Mouse (Mus musculus): Measurements from ENCODE around the gene Pbx1.

Gene Pbx1

DNA sequence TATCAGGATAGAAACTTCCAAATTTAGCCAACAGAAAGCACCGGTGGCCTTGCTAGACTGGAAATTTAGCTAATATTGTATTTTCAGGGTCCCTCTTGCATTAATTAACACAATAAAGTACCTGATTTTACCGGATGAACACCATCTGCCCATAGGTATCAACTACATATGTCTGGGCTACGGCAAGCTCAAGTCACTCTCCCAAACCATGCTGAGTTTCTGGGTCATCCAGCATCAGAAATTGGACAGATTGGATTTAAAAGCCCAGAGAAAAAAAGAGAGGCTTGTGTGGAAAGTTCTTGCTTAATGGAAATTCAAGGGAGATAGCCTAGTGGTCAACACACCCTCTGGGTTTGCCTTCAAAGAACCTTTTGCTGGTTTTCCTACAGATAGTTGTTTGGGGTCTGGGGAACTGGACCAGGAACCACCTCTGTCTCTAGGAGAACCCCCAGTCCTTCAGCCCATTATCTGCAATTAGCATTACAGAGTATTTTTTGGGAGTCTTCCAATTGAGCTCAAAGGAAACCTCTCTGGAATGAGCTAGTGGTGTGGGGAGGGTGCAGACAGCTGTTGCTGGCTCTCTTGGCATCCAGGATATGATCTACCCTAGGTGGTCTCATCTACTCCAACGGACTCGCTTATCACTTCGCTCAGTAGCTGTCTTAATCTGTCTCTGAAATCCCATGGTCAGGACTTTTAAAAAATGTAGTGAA is 234.7 kb downstream of the Pbx1 start:
- H3K4me1 ChIP-seq (replicated peaks; ENCODE audit: low read depth, low read length) = peaks cover 9% of the 10 kb centered on the region
- H3K27me3 ChIP-seq (ENCODE audit: insufficient read depth, low read length) = no peaks in the 10 kb centered on the region
- no peak for TF ChIP-seq POU5F1 (IDR thresholded peaks at IDR 0.05; ENCODE audit: borderline replicate concordance, low read length)
- no peak for TF ChIP-seq NANOG (IDR thresholded peaks at IDR 0.05; ENCODE audit: borderline replicate concordance, low read length)
- TF ChIP-seq CTCF (conservative IDR thresholded peaks at IDR 0.05; ENCODE audit: low read length) = no peak
- no peaks in the 10 kb centered on the region for H3K9me3 ChIP-seq (ENCODE audit: low read length)
- H3K36me3 ChIP-seq (ENCODE audit: insufficient read depth, low read length) = no peaks in the 10 kb centered on the region
- H3K4me3 ChIP-seq (replicated peaks; ENCODE audit: low read length) = no peak overlapping the region

DNA sequence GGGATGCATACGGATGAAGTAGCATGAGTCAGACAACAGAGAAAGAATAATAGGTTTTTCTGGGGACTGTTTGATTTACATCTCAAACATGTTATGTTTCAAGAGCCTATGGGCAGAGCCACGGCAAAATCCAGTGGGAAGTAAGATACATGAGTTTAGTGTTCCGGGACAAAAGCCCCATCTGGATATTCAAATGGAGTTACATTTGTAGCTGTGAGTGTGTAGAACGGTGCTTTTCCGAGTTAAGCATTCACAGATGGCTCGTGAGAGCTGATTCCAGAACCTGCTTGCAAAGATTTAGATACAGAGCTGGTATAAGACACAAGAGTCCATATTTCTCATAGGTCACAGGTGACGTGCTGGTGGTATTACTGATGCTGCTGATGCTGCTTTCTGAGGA is 238.7 kb downstream of the Pbx1 start:
- peaks cover 9% of the 10 kb centered on the region for H3K4me1 ChIP-seq (replicated peaks; ENCODE audit: low read depth, low read length)
- no peaks in the 10 kb centered on the region for H3K27me3 ChIP-seq (ENCODE audit: insufficient read depth, low read length)
- TF ChIP-seq CTCF (conservative IDR thresholded peaks at IDR 0.05; ENCODE audit: low read length) = no peak
- no peak for TF ChIP-seq NANOG (IDR thresholded peaks at IDR 0.05; ENCODE audit: borderline replicate concordance, low read length)
- TF ChIP-seq POU5F1 (IDR thresholded peaks at IDR 0.05; ENCODE audit: borderline replicate concordance, low read length) = no peak
- H3K9me3 ChIP-seq (ENCODE audit: low read length) = no peaks in the 10 kb centered on the region
- no peaks in the 10 kb centered on the region for H3K36me3 ChIP-seq (ENCODE audit: insufficient read depth, low read length)
- no peak overlapping the region for H3K4me3 ChIP-seq (replicated peaks; ENCODE audit: low read length)

DNA sequence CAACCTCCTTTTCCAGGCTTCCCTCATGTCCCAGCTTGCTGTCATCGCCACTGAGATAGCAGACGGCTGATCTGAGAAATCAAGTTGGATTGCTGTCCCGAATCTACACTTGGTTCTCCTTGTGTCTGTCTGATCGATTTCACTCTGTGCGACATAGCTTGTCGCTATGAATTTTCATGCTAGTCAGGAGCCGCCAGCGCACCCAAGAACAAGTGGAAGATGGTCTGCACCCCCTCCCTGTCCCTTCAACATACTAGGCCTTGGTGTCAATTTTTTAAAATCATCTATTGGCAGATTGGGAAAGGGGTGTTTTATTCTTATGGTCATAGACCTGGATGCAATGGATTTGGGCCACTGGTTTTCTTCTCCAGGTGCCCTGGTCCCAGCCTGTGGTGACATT is 249.3 kb downstream of the Pbx1 start:
- Histone ChIP-seq H3K27me3 (ENCODE audit: insufficient read depth, low read length) (no peaks in the 10 kb centered on the region), H3K4me3 (replicated peaks; ENCODE audit: low read length) (no peak overlapping the region), H3K4me1 (replicated peaks; ENCODE audit: low read depth, low read length) (no peaks in the 10 kb centered on the region), H3K36me3 (ENCODE audit: insufficient read depth, low read length) (no peaks in the 10 kb centered on the region), H3K9me3 (ENCODE audit: low read length) (no peaks in the 10 kb centered on the region)
- TF ChIP-seq POU5F1 (IDR thresholded peaks at IDR 0.05; ENCODE audit: borderline replicate concordance, low read length) = no peak
- no peak for TF ChIP-seq NANOG (IDR thresholded peaks at IDR 0.05; ENCODE audit: borderline replicate concordance, low read length)
- no peak for TF ChIP-seq CTCF (conservative IDR thresholded peaks at IDR 0.05; ENCODE audit: low read length)

DNA sequence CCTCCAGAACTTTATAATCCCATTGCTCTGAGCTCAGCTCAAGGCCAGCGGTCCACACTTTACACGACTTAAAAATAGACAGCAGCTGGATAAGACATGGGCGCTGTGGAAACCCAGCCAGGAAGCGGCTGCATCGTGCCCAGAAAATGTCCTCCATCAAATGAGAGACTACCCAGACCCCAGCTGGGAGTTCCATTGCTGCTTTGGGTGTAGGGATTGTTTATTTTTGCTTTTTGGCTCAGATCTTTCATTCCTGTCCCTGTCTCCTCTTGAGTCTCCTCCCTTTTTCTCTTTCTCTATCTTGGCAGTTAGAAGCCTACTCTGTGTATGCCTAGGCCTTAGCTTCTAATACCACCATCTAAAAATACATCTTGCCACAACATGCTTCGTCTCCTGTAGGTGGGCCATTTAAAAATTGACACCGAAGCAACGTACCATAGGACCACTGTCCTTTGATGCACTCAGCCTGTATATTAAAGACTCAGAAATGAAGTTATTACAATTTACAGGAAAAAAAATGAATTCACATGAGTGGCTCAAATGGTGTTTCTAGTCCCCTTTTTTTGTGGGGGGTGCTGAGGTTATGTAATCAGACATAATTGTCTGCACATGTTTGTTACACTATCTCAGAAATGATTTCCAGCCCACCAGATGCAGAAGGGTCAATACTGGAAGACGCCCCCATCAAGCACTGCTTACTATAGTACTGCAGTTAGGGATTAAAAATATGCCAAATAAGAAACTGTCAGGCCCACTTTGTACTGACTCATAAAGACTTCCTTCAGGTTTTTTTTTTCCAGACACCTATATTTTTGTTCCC is 251.2 kb downstream of the Pbx1 start:
- Histone ChIP-seq H3K4me1 (replicated peaks; ENCODE audit: low read depth, low read length) (no peaks in the 10 kb centered on the region), H3K36me3 (ENCODE audit: insufficient read depth, low read length) (no peaks in the 10 kb centered on the region), H3K9me3 (ENCODE audit: low read length) (no peaks in the 10 kb centered on the region), H3K4me3 (replicated peaks; ENCODE audit: low read length) (no peak overlapping the region), H3K27me3 (ENCODE audit: insufficient read depth, low read length) (no peaks in the 10 kb centered on the region)
- no peak for TF ChIP-seq CTCF (conservative IDR thresholded peaks at IDR 0.05; ENCODE audit: low read length)
- TF ChIP-seq POU5F1 (IDR thresholded peaks at IDR 0.05; ENCODE audit: borderline replicate concordance, low read length) = no peak
- TF ChIP-seq NANOG (IDR thresholded peaks at IDR 0.05; ENCODE audit: borderline replicate concordance, low read length) = no peak

DNA sequence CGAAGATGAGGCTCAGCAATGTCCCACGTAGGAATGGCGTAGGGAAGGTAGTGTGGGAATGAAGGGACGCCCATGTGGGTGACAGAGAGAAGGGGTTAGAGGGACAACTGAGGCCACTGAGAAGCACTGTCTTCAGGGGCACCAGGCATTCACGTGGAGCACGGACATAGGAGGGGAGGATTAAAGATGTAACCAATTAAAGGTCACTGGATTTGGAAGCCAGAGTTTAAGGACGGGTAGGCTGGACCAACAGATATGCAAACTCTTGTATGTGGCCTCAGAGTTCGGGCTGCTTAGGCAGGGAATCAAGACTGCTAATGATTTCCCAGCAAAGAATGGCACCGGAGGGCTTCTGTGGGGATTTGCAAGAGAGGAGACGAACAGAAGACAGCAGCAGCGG is 252.4 kb downstream of the Pbx1 start:
- TF ChIP-seq CTCF (conservative IDR thresholded peaks at IDR 0.05; ENCODE audit: low read length) (no peak), NANOG (IDR thresholded peaks at IDR 0.05; ENCODE audit: borderline replicate concordance, low read length) (no peak), POU5F1 (IDR thresholded peaks at IDR 0.05; ENCODE audit: borderline replicate concordance, low read length) (no peak)
- no peaks in the 10 kb centered on the region for H3K27me3 ChIP-seq (ENCODE audit: insufficient read depth, low read length)
- H3K36me3 ChIP-seq (ENCODE audit: insufficient read depth, low read length) = no peaks in the 10 kb centered on the region

DNA sequence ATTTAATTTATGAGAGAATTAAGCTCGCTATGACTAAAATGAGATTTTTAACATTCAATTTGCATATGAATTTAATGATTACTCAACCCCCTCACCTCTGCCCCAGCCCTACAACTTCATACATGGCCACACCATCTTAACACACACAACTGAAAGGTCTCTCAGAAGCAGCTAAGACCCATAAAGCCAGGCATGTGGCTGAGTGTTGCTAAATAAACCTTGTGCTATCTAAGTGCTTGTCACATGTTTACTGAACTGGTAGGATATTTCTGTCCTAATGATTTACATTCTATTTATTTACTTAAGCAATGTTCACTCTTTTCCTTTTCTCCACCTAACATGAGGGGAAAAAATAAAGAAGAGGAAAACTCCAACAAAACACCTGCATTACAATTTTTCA is 253.5 kb downstream of the Pbx1 start:
- no peak overlapping the region for H3K4me3 ChIP-seq (replicated peaks; ENCODE audit: low read length)
- no peaks in the 10 kb centered on the region for H3K4me1 ChIP-seq (replicated peaks; ENCODE audit: low read depth, low read length)
- TF ChIP-seq CTCF (conservative IDR thresholded peaks at IDR 0.05; ENCODE audit: low read length) (no peak), NANOG (IDR thresholded peaks at IDR 0.05; ENCODE audit: borderline replicate concordance, low read length) (no peak), POU5F1 (IDR thresholded peaks at IDR 0.05; ENCODE audit: borderline replicate concordance, low read length) (no peak)
- no peaks in the 10 kb centered on the region for H3K36me3 ChIP-seq (ENCODE audit: insufficient read depth, low read length)
- H3K27me3 ChIP-seq (ENCODE audit: insufficient read depth, low read length) = no peaks in the 10 kb centered on the region
- H3K9me3 ChIP-seq (ENCODE audit: low read length) = no peaks in the 10 kb centered on the region

More for the DNA sequence above, 252.4 kb downstream of the Pbx1 start:
- H3K4me1 ChIP-seq (replicated peaks; ENCODE audit: low read depth, low read length) = no peaks in the 10 kb centered on the region
- no peak overlapping the region for H3K4me3 ChIP-seq (replicated peaks; ENCODE audit: low read length)
- H3K9me3 ChIP-seq (ENCODE audit: low read length) = no peaks in the 10 kb centered on the region

DNA sequence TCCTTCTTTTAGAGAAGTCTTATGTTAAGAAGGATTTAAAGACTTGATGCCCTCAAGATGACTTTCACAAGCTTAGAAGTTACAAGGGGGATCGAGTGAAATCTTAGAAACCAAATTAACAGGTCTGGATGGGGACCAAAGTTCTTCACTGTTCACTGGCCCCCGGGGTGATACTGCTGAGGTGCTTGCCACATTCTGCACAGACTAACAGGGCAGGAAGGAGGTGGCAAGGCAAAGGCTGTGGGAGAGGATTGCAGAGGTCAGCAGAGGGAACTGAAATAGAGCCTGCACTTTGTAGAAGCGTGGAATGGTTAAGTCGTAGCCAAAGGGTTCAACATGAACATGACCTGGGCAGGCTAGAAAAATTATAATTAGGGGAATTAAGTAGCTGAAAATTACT is 256.5 kb downstream of the Pbx1 start:
- Histone ChIP-seq H3K9me3 (ENCODE audit: low read length) (no peaks in the 10 kb centered on the region), H3K4me3 (replicated peaks; ENCODE audit: low read length) (no peak overlapping the region), H3K4me1 (replicated peaks; ENCODE audit: low read depth, low read length) (no peaks in the 10 kb centered on the region), H3K36me3 (ENCODE audit: insufficient read depth, low read length) (no peaks in the 10 kb centered on the region), H3K27me3 (ENCODE audit: insufficient read depth, low read length) (no peaks in the 10 kb centered on the region)
- TF ChIP-seq CTCF (conservative IDR thresholded peaks at IDR 0.05; ENCODE audit: low read length) (no peak), NANOG (IDR thresholded peaks at IDR 0.05; ENCODE audit: borderline replicate concordance, low read length) (no peak), POU5F1 (IDR thresholded peaks at IDR 0.05; ENCODE audit: borderline replicate concordance, low read length) (no peak)

DNA sequence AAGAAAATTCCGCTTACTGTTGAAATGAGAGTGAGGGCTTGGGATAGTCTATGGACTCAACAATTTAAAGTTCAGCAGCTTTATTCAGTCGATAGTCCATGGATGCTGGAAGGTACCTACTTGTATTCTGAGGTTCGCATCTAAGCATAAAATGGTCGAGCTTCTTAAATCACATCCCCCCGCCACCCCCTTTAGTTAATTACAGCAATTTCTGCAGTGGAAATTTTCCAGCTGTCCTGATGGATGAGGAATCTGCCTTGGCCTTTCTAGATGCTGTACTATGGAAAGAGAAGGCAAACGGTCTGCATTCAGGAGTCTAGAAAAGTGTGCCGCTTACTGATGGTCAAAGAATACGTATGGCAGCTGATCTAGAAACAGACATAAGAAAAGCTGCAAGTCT is 262.3 kb downstream of the Pbx1 start:
- H3K4me3 ChIP-seq (replicated peaks; ENCODE audit: low read length) = no peak overlapping the region
- H3K4me1 ChIP-seq (replicated peaks; ENCODE audit: low read depth, low read length) = no peaks in the 10 kb centered on the region
- H3K36me3 ChIP-seq (ENCODE audit: insufficient read depth, low read length) = no peaks in the 10 kb centered on the region
- no peaks in the 10 kb centered on the region for H3K27me3 ChIP-seq (ENCODE audit: insufficient read depth, low read length)
- no peak for TF ChIP-seq NANOG (IDR thresholded peaks at IDR 0.05; ENCODE audit: borderline replicate concordance, low read length)
- no peak for TF ChIP-seq CTCF (conservative IDR thresholded peaks at IDR 0.05; ENCODE audit: low read length)
- no peak for TF ChIP-seq POU5F1 (IDR thresholded peaks at IDR 0.05; ENCODE audit: borderline replicate concordance, low read length)
- H3K9me3 ChIP-seq (ENCODE audit: low read length) = no peaks in the 10 kb centered on the region
